Mouse (Mus musculus) kidney, postnatal 36 days (tissue): Measurements from ENCODE around the gene Plk1.

Source experiments
- DNase-seq, 2 experiments: peaks; one replicate each; pipeline ENCODE4 v3.0.0; 2021 to 2022; ENCODE audit warnings: mixed read lengths in 2 of 2

Gene Plk1

DNA sequence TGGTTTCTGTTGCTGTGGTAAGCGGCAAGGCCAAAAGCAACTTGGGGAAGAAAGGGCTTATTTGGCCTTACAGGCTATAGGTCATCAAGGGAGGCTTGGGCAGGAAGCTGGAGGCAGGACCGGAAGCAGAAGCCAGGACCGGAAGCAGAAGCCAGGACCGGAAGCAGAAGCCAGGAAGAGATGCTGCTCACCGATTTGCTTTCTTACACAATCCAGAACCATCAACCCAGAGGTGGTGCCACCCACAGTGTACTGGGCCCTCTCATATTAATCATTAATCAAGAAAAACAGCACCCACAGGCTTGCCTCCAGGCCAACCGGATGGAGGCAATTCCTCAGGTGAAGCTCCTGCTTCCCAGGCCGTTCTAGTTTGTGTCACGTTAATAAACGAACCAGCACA is 37.5 kb downstream of the Plk1 start:
- DNase-seq: peak; percentile 42

GRCm38 (mm10) chr7:122197306-122197705 is 38.1 kb downstream of the Plk1 start:
- DNase-seq: peak; percentile 65 to 84

- peak; percentile 16 to 39 for DNase-seq
Measured at GRCm38 (mm10) chr7:122199296-122199695, 40.1 kb downstream of the Plk1 start.

- no peak for DNase-seq
Measured at GRCm38 (mm10) chr7:122203936-122204335, 44.7 kb downstream of the Plk1 start.

- DNase-seq: no peak
Measured at GRCm38 (mm10) chr7:122206121-122206520, 46.9 kb downstream of the Plk1 start.

DNA sequence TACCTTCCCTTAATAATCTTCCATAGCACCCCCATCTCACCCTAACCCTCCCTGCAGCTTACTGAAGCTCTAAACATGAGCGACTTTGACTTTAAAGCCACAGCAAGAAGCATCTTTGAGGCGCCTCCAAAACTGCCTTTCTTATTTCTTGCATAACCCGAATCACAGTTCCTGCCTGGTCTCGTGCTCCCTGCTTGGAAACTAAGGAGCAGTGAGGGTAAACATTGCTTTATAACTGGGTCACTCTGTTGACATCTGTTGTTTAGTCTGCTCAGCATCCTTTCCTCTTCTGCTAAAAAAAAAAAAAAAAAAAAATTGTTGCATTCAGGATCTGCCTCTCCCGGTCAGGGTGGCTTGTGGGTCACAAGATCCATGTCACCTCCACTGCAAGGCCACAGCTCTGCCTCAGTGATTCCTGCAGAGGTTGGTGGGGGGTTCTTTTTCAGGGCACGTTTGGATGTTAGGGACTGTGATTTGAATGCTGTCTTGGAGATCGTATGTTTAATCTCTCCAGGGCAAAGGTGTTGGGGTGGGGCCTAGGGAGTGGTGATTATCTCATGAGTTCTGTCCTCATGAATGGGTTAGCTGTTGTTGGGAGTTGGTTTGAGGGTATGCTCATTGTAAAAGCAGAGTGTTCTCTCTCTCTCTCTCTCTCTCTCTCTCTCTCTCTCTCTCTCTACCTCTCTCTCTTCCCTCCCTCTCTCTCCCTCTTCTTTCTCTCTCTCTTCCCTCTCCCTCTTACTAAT is 49.2 kb downstream of the Plk1 start:
- no peak for DNase-seq

- DNase-seq: peak; percentile 27 to 62
Measured at GRCm38 (mm10) chr7:122219315-122219801, 60.1 kb downstream of the Plk1 start, which contains the start of gene Chp2. Gene Chp2, plus strand, starts transcription at chr7:122219496.
